Mouse (Mus musculus): ENCODE results near the gene Ndufaf2.
A peak's percentile ranks its signal among the peaks of the same experiment; 100 is the strongest.

The Ndufaf2 gene

DNA sequence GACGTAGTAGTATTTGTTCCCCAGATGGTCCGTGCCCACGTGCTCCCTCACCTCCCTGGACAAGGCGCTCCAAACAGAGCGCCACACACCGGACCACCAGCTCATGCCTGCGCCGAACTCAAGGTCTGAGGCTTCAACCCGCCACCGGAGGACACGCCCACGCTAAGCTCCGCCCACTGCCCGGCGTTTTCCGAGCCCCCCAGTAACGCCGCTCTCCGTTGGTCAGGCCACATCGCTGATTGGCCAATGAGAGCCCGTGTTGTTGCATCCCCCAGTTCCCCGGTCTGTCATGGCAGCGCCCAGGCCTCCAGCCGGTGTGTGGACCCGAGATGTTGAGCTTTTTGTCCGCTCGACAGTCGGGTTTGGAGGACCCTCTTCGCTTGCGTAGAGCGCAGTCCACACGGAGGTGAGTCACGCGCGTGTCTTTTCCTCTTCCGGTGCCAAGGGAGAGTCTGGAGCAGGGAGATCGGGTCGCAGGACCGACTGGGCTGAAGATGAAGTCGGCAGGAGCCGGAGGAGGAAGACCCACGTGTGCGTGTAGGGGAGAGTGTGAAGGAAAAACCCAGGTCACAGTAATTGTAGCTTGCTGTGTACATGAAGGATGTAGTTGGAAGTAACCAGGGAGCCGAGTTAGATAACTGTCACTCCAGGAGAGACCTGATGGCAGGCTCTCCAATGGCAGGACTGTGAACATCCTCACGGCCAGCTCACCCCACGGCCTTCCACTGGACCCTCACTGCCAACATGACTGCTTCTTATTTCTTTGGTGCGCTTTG is at the start of gene Ndufaf2, which contains the start of gene Ercc8:
Ndufaf2 (minus strand) TSS at position 159 of the 776 bp plus-strand sequence.
Ercc8 (plus strand) TSS at position 267 of the 776 bp plus-strand sequence.
- DNase-seq (ENCODE audit: low spot score in 2 of 2), result peak; percentile 87 to 96

DNA sequence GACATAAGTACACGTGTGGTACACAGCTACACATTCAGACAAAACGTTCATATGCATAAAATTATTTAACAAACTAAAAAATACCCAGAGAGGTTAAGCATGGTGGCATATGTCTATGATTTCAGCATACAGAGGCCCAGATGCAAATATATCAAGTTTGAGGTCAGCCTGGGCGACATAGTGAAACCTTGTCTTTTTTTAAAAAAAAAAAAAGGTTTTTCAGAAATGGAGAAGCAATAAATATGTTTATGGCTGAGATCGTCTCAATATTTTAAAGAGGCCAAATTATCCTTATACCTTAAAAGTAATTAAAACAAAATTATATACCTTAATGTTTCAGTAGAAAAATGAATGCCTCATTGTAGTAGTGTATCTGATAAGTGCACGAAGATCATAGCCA is 49.7 kb upstream of the Ndufaf2 start:
- no peak for DNase-seq (ENCODE audit: low spot score in 2 of 2)

DNA sequence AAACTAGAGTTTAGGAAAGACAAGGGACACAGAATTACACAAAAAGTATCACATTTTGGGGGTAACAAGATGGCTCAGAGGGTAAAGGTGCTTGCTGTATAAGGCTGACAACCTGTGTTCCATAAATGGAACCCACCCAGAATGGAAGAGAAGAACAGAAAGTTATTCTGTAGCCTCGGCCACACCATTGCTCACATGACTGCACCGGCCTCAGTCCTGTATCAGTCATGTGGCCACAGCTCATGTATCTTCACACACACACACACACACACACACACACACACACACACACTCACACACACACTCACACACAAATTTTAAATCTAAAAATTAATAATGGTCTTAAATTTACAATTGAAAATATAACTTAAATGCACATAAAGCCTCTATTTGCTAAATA is 49.0 kb upstream of the Ndufaf2 start:
- no peak for DNase-seq (ENCODE audit: low spot score in 2 of 2)

DNA sequence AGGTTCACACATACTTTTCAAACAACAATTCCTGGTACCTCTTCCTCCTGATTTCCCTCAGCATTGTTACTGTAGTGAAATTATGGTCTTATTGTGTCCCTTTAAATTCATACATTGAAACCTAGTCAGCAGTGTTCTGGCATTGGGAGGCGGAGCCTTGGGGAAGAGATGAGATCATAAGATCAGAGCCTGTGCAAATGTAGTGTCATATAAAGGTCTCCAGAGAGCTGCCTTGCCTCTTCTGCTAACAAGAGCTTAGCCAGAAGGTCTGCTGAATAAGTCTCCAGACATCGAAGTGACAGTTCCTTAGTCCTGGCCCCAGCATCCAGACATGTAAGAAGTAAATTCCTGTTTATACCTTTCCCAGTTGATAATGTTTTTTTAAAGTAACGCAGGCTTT is 46.4 kb upstream of the Ndufaf2 start:
- no peak for DNase-seq (ENCODE audit: low spot score in 2 of 2)

DNA sequence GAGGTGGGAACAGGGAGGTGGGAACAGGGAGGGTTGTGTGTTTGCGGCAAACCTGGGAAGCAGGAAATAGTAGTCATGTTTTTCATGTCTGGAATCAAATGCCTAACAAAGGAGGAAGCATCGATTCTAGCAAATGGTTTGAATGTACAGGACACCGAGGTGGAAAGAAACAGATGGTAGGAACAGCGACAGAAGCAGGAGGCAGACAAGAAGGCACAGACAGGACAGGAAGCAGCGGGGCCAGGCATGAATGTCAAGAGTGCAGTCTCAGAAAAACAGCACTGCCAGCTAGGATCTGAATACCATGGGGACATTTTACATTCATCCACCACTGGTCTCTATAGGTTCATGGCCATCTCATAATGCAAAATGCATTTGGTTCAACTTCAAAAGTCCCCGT is 37.1 kb upstream of the Ndufaf2 start:
- DNase-seq (ENCODE audit: low spot score in 2 of 2), result no peak

DNA sequence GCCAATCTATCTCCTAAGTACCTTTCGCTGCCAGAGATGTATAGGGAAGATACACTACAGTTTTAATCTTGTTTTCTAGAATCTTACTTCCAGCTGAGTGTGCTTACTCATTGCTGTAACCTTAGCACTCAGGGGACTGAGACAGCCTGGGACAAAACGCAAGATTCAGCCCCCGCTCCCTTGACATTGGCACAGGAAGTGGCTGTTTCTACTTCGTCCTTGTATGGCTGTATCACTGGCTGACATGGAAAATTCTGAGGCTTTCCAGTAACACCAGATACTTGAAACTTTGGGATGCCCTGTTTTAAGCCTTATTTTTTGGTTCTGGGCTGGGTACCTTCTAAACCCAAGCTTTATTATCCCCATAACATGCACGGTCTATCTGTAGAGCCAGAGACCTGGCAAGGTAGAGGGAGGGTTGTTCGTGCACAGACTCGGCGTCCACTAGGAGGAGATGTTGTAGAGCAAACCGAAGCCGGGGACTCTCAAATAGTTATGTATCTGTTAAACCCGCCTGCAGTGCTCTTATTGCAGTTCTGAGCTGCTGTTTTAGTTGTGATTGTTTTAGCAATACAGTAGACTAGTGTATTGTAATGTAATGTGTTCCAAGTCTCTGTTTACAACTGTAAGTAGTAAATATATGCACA is 32.8 kb upstream of the Ndufaf2 start:
- DNase-seq (ENCODE audit: low spot score in 2 of 2), result peak; percentile 17 to 52

DNA sequence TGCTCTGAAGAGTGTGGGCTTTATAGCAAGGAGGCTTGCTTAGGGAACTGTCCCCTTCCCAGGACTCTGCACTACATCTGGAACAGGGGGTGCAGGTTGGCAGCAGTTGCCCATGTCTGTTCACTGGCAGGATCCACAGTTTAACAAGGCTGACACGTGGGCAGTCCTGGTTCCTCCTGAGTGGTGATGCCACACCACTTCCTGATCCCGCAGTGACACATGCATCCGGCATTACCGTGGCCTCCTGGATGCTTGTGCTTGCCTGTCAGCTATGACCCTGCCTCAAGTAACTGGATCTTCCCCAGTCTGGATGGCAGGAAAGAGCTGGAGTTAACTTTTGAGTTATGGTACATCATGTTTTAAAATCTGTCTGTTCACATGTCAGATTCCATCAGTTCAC is 29.6 kb upstream of the Ndufaf2 start:
- no peak for DNase-seq (ENCODE audit: low spot score in 2 of 2)

DNA sequence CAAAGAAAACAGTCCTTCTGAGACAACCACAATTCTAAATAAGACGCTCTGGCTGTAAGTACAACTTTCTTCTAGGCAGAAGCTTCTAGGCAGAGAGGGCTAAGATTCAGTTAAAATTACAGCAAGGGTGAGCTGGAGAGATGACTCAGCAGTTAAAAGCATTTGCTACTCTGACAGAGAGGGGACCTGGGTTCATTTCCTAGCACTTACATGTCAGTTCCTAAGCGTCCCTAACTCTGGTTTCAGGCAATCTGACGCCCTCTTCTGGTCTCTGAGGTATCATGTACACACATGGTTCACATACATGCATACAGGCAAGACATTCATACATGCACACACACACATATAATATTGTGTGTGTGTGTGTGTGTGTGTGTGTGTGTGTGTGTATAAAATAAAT is 27.1 kb upstream of the Ndufaf2 start:
- no peak for DNase-seq (ENCODE audit: low spot score in 2 of 2)

DNA sequence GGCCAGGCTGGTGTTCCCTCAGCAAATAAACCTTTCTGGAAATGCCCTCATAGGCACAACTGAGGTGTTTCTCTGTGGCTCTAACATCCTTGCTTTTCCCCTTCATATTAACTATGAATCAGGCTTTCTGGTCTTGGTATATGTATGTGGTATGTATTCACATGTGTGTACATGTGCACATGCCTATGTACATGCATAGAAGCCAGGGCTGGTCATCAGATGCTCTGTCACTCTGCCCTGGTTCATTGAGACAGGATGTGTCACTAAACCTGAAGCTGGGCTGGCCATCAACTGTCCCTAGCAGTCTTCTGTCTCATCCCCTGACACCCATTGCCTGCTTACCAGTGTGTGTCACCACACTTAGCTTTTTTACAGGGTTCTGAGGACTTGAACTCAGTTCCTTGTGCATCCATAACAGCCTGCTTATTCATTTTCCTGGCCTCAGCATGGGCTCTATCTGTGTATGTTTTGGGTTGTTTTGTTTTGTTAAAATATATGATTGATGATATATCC is 26.4 kb upstream of the Ndufaf2 start:
- DNase-seq (ENCODE audit: low spot score in 2 of 2), result no peak

DNA sequence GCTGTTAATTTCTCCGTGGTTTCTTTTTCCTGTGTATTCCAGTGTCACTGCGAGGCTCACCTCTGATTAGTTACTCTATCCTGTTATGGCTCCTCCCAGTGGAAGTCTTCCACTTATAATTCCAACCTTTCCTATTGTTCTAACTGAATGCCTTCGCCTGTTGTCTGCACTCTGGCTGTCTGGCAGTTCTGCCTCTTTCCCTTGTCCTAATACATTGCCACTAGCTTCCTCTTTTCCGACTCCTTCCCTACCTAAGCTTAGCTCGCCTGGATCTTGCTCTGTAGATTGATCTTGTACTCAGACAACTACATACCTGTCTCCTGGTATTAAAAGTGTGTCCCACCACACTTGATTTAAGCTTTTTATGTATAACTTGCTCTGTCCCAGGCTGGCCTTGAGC is 22.4 kb upstream of the Ndufaf2 start:
- no peak for DNase-seq (ENCODE audit: low spot score in 2 of 2)

DNA sequence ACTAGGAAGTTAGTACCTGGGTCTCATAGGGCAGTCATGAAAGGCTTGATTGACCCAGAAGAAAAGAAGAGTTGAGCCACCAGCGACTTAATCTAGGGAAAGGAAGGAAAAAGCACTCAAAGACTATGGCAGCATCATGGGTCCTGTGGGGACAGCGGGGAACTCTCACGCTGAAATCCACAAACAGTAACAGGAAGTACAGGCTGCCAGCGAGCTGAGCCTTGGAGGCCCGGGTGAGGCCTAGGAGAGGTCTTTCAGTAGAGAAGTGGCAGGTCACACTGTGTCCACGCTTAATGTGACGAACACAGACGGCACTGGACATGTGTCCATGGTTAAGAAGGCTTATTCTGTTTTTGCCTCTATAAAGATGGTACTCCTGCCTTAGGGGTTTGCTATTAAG is 21.2 kb upstream of the Ndufaf2 start:
- no peak for DNase-seq (ENCODE audit: low spot score in 2 of 2)

DNA sequence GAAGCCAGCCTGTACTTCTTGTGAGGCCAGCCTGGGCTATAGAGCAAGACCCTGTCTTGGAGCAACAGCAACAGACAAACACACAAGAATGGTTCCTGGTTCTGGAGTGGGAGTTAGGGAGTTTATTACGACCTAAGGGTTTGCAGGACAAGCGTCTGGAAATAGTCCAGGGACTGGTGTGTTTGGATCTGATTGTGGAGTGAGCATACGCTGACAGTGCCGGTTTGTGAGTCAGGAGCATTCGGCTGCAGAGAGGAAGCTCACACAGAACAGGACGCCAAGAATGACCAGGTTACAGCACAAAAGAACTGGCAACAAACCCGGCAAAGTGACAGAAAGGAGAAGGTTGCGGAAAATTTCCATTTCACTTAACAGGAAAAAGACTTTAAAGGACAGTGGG is 12.1 kb upstream of the Ndufaf2 start:
- no peak for DNase-seq (ENCODE audit: low spot score in 2 of 2)

DNA sequence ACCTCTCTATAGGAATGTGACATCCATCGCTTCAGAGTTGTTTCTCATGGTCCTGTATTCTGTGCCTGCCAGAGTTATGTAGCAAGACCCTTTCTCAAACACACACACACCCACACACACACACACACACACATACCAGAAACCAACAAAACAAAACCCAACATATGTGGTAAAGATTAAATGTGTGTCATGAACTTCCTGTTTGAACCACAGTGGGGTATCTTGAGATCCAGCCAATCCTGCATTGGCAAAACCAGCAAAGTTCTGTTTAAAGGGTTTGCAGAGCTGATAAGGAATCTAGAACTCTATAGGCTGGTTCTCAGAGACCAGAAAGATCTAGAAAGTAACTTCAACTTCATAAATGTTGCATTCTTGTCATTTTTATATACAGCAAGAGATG is 11.6 kb upstream of the Ndufaf2 start:
- no peak for DNase-seq (ENCODE audit: low spot score in 2 of 2)

DNA sequence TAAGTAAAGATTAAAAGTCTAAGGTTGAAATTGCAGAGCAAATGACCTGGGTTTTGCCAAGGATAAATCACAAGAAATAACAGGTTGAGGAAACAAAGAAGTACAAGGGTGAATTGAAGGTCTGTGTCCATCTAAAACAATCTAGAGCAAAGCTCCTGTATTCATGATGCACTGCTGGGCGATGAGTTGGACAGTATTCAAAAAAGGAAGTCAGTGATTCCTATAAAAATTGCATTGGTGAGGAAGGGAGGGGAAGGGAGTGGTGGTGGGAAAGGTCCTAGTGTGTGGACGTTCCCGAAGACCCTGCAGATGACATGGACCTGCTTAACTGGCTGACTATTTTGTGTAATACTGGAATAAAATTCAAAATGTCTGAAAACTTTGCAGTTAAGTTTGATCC is 6.2 kb upstream of the Ndufaf2 start:
- no peak for DNase-seq (ENCODE audit: low spot score in 2 of 2)

DNA sequence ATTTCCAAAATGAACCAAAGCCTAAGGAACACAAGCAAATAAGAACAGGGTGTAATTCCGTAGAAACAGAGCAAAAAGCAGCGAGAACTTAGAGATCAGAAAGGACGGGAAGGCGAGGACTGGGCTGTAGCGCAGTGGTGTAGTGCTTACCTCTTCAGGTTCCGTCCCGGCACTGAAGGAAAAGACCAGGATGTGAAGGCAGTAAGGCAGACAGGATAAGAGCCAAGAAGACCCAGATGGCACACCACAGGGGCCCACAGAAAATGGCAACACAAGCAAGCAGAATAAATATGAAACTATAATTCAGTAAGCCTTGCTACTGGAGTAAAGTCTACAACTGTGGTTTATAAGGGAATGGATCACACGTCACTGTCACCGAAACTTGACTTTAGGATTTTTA is 5.5 kb upstream of the Ndufaf2 start:
- DNase-seq (ENCODE audit: low spot score in 2 of 2), result no peak

DNA sequence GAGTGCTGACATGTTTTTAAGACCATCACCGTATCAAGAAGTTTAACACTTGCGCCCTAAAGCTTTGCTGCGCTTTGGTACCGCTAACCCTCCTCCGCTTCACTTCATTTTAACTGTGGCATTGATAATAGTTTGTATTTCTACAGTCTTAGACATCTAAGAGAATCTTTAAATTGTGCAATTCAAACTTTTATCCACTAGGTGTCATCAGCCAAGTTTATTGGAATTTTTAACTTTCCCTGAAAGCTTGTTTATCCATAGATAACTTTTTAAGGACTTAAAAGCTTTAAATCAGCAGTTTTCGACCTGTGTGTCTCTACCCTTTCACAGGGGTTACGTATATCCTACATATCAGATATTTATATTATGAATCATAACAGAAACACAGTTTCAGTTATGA is 1.5 kb upstream of the Ndufaf2 start:
- no peak for DNase-seq (ENCODE audit: low spot score in 2 of 2)

DNA sequence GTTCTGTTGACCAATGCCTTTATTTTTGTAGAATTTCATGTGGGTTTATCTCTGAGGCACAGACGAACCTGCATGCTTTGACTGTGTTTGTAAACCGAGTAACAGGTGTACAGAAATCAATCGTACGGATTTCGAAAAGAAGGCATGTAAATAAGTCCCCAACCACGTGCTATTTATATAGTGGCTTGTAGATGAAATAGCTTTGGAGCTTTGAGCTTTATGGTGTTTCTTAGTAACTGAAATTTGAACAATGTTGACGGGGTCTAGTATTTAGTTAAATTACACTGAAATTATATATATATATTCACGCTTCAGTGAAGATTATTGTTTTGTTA is 785 bp upstream of the Ndufaf2 start:
- no peak for DNase-seq (ENCODE audit: low spot score in 2 of 2)

DNA sequence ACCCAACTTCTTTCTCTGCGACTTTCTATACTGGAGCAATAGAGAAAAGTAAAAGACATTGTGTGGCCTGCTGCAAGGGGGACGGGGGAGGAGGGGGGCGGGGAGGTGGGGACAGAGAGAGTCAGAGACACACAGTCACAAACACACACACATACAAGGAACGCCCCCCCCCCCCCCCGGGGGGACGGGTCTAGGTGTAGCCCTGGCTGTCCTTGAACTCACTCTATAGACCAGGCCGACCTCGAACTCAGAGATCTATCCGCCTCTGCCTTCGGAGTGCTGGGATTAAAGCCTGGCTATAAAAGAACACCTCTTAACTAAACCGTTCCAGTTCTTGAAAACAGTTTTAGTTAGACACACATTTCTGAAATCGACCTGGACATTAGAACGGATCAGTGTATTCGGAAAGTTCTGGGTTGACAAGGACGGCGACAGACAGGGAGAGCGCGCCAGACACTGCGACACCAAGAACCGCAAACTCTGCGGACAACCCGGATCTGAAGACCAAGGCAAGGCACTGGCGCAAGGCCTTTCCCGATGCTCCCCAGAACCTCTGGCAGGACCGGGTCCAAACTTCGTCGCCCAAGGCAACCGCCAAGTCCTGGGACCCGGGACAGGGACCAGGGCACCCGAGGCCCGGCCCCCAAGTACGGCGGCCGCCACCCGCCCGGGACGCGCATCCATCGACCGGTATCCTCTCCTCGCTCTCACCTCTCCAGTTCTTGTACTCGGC is 525 bp downstream of the Ndufaf2 start:
- DNase-seq (ENCODE audit: low spot score in 2 of 2), result no peak

DNA sequence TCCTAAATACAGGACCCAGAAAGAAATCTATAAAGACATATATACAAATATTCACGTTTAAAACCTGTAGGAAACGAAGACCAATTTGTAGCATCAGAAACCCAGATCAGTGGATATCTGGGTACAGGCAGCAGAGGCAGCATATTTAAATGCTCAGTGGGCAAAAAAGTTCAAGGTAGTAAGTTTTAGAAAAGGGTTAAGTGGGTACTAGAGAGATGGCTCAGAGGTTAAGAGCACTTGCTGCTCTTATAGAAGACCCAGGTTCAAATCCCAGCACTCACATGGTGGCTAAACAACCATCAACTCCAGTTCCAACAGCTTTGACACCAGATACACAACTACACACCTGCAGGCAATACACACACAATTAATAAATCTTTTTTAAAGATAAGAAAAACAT is 1.3 kb downstream of the Ndufaf2 start:
- no peak for DNase-seq (ENCODE audit: low spot score in 2 of 2)

DNA sequence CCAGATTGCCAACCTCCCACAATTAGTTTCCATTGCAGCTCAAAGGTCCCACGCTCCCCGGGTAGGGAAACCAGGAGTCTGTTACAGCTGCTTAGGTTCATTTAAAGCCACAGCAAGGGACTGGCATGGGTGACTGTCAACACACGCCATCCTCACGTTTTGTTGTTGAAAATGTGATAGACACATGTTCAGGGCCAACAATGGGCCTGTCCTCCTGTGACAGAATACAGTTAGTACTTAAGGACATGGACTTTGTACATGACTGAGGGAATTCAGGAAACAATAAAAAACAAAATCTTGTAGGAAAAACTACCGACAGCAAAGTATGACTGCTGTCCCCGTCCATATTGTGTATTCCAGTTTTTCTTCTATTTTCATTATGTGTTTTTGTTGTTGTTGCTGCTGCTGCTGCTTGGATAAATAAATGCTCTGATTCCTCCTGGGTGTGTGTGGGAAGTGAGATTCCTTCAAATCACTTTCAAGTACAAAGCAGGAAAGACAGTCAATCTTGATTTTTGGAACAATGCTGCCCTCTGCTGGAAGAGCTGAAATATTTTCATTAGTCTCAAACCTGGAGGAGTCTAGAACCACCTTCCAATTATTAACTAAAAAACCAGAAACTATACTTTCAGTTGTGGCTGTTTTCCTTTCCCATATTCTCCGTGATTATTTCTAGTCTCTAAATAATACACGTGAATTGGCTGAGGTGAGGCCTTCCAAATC is 5.6 kb downstream of the Ndufaf2 start:
- peak in 1 of 2 experiments; percentile 19 for DNase-seq (ENCODE audit: low spot score in 2 of 2)

DNA sequence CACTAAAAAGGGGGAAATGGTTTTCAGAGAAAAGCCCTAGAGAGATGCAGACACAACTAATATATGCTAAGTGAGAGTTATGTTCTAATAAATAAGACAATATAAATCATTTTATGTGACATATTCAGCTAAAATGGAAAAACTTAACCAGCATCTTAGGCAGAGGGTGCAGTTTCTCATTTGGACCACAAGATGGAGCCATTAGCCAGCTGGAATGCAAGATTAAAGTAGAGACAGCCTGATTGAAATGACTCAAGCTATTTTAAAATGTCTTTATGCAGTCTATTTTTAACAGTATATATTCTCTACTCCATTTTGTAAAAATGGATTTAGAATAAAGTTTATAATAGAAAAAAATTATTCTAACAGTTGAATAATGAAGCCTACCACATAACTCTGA is 6.6 kb downstream of the Ndufaf2 start:
- DNase-seq (ENCODE audit: low spot score in 2 of 2), result no peak

DNA sequence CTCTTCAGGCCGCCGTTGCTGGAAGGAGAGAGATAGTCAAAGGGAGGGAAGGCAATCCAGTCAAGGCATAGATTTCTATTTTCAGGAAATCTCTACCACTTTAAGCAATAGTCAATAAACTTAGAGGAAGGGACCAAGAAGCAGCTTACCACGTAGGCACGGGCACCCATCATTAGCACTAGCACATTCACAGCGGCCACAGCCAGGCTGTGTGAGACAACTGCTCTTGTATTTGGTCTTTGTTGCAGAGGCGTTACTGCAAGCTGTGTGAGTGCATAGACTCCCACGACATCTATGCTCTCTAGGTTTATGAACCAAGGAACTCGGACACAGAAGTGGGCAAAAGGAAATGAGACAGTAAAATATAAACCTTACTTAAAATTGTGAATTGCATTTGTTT is 14.3 kb downstream of the Ndufaf2 start:
- no peak for DNase-seq (ENCODE audit: low spot score in 2 of 2)

All from frontal cortex, postnatal 14 days (tissue).